39 mouse cellular contexts compared by ENCODE assay signal in the genomic region with DNA sequence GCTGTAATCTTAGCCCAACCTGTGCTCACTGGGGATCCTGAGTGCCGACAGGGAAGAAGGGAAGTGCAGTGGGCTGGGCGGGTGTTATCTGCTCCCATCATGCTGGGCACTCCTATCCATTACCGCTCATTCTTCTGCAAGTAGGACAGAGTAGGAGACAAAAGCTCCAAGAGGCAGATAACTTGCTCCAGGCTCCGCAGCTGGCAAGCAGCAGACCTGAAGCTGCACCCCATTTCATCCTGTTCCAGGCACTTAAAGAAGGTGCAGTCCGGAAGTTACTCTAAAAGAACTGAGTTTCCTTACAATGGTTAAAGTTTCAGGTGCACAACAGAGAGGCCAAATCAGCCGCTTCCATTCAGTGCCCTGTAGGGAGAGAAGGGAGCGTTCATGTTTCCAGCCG. TPM values are rescaled to one million over a fixed set of nuclear protein-coding genes. Genes with fewer than 3 reads are reported as not detected.
"Had no signal": no experiment of that assay in that cellular context is flagged by ENCODE, and none has a peak within 500 bp of the region (broad histone marks: within the 10 kb centered on the region; RNA-seq: fewer than 3 reads in every experiment).

No protein-coding gene starts in this region.

- ATAC-seq: inflammation-experienced regulatory T-cells, adult 6 months; intestine, embryonic 15.5 days; intestine, postnatal 0 days; liver, embryonic 12.5 days had no signal

- H3K27ac ChIP-seq: gastrocnemius, adult 2 months; hindbrain, embryonic 10.5 days; hindbrain, embryonic 12.5 days; hindbrain, embryonic 15.5 days; intestine, embryonic 15.5 days; limb, embryonic 13.5 days; limb, embryonic 15.5 days; liver, embryonic 12.5 days; liver, embryonic 14.5 days had no signal

- DNase-seq: gastrocnemius, adult 2 months; gastrocnemius, postnatal 10 days; gastrocnemius, postnatal 25 days; heart, adult 18-20 months; heart, postnatal 10 days; heart, postnatal 4 days; kidney, adult 18-20 months; kidney, adult 8-10 months; kidney, postnatal 10 days; kidney, postnatal 25 days; kidney, postnatal 4 days; layer of hippocampus, adult 9-11 months; layer of hippocampus, postnatal 36 days; left cerebral cortex, postnatal 4 days had no signal

- H3K9me3 ChIP-seq: hindbrain, embryonic 10.5 days; hindbrain, embryonic 12.5 days; hindbrain, embryonic 15.5 days; intestine, embryonic 15.5 days; limb, embryonic 13.5 days; limb, embryonic 15.5 days; liver, embryonic 12.5 days had no signal

- H3K9ac ChIP-seq: hindbrain, embryonic 12.5 days; hindbrain, embryonic 15.5 days; intestine, embryonic 15.5 days; limb, embryonic 13.5 days; limb, embryonic 15.5 days; liver, embryonic 12.5 days; liver, embryonic 14.5 days had no signal

- H3K4me3 ChIP-seq: gastrocnemius, adult 2 months; hindbrain, embryonic 10.5 days; hindbrain, embryonic 12.5 days; hindbrain, embryonic 15.5 days; intestine, embryonic 15.5 days; limb, embryonic 13.5 days; limb, embryonic 15.5 days; liver, embryonic 12.5 days had no signal

- H3K4me2 ChIP-seq: heart, embryonic 11.5 days; hindbrain, embryonic 12.5 days; hindbrain, embryonic 15.5 days; intestine, embryonic 15.5 days; limb, embryonic 13.5 days; limb, embryonic 15.5 days; liver, embryonic 12.5 days had no signal

- H3K36me3 ChIP-seq: hindbrain, embryonic 10.5 days; hindbrain, embryonic 12.5 days; hindbrain, embryonic 15.5 days; intestine, embryonic 15.5 days; limb, embryonic 13.5 days; limb, embryonic 15.5 days; liver, embryonic 12.5 days had no signal

- H3K27me3 ChIP-seq: hindbrain, embryonic 15.5 days had no signal

RNA-seq across cellular contexts. Expression of a gene that starts 21.9 kb away (rescaled TPM):
- total RNA-seq: gastrocnemius, adult 2 months; gastrocnemius, postnatal 10 days; gastrocnemius, postnatal 25 days; gastrocnemius, postnatal 4 days; granulocyte monocyte progenitor cell, adult 5-6 weeks; heart, adult 18-20 months; heart, postnatal 10 days; heart, postnatal 25 days; heart, postnatal 4 days; layer of hippocampus, adult 8-10 months; layer of hippocampus, postnatal 14 days; layer of hippocampus, postnatal 36 days; left cerebral cortex, adult 18-20 months; left cerebral cortex, adult 8-10 months; left cerebral cortex, postnatal 10 days; left cerebral cortex, postnatal 25 days; left cerebral cortex, postnatal 4 days; liver, adult 2 months had no signal
- polyA plus RNA-seq: heart, embryonic 14.5 days; hindbrain, embryonic 10.5 days; hindbrain, embryonic 12.5 days; hindbrain, embryonic 15.5 days; inflammation-experienced regulatory T-cells, adult 6 months; intestine, embryonic 15.5 days; intestine, postnatal 0 days; kidney, embryonic 14.5 days; kidney, embryonic 16.5 days; limb, embryonic 13.5 days; limb, embryonic 15.5 days; liver, adult 2 months; liver, embryonic 12.5 days; liver, embryonic 14.5 days; liver, embryonic 16.5 days had no signal
